Mouse (Mus musculus) CH12.LX (cell line): ENCODE results near the gene Igsf21.

Experiments used
- CHD2 ChIP-seq: IDR thresholded peaks from 2 replicates; pipeline ENCODE4 v1.6.1; 2011; ENCODE audit warnings: low read length, improper control_type of control experiment
- CTCF ChIP-seq, 2 experiments: IDR thresholded peaks in 1 of 2; conservative IDR thresholded peaks in 1 of 2; 2 replicates each; pipeline ENCODE4 v1.5.1; 2011 to 2012; ENCODE audit warnings: low read depth in 2 of 2, low read length in 2 of 2, improper control_type of control experiment in 1 of 2, inconsistent platforms in 1 of 2, mild to moderate bottlenecking in 1 of 2, moderate library complexity in 1 of 2
- EP300 ChIP-seq: IDR thresholded peaks from 2 replicates; pipeline ENCODE4 v1.6.1; 2011; ENCODE audit warnings: low read length, improper control_type of control experiment
- ETS1 ChIP-seq: conservative IDR thresholded peaks from 2 replicates; pipeline ENCODE4 v1.6.1; 2012; ENCODE audit warnings: low read depth, mild to moderate bottlenecking, inconsistent platforms, low read length, improper control_type of control experiment, moderate library complexity
- HCFC1 ChIP-seq: IDR thresholded peaks from 2 replicates; pipeline ENCODE4 v1.6.1; 2012; ENCODE audit warnings: low read depth, mild to moderate bottlenecking, inconsistent platforms, low read length, improper control_type of control experiment
- KAT2A ChIP-seq: IDR thresholded peaks from 2 replicates; pipeline ENCODE4 v1.6.1; 2012; ENCODE audit warnings: low read length, improper control_type of control experiment, inconsistent platforms; ENCODE audit not compliant: insufficient replicate concordance
- MAFK ChIP-seq: IDR thresholded peaks from 2 replicates; pipeline ENCODE4 v1.6.1; 2011; ENCODE audit warnings: low read length, improper control_type of control experiment; ENCODE audit not compliant: insufficient replicate concordance
- MAX ChIP-seq: IDR thresholded peaks from 2 replicates; pipeline ENCODE4 v1.6.1; 2011; ENCODE audit warnings: low read length, improper control_type of control experiment
- MYC ChIP-seq: IDR thresholded peaks from 2 replicates; pipeline ENCODE4 v1.6.1; 2011; ENCODE audit warnings: low read depth, mild to moderate bottlenecking, improper control_type of control experiment, low read length
- POLR2A ChIP-seq: IDR thresholded peaks from 2 replicates; pipeline ENCODE4 v1.6.1; 2011; ENCODE audit warnings: low read depth, mild to moderate bottlenecking, improper control_type of control experiment, low read length
- POLR2AphosphoS2 ChIP-seq: IDR thresholded peaks from 2 replicates; pipeline ENCODE4 v1.6.1; 2011; ENCODE audit warnings: low read depth, low read length, improper control_type of control experiment
- USF1 ChIP-seq: IDR thresholded peaks from 2 replicates; pipeline ENCODE4 v1.6.1; 2014; ENCODE audit warnings: low read depth, mild to moderate bottlenecking, inconsistent platforms, low read length, improper control_type of control experiment
- ZMIZ1 ChIP-seq: IDR thresholded peaks from 2 replicates; pipeline ENCODE4 v1.6.1; 2012; ENCODE audit warnings: low read depth, mild to moderate bottlenecking, inconsistent platforms, low read length, improper control_type of control experiment
- ZNF384 ChIP-seq: IDR thresholded peaks from 2 replicates; pipeline ENCODE4 v1.6.1; 2012; ENCODE audit warnings: low read depth, low read length, improper control_type of control experiment, inconsistent platforms

DNA sequence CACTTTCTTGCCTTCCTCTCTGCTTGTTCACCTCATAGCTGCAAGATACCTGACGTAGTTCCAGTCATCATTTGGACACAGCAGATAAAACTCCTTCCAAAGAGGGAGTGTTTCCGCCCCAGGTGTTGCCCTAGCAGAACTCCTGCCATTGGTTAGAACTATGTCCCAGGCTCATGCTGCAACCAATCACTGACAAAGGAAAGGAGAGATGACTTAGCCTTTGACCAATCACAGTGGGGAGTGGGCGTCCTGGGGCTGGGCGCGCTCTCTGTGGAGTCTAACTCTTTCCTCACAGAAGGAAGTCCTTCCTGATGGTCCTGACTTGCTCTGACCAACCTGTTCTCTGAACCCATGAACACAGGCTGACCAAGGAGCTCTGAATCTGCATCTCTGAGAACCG lies 44.4 kb downstream of the Igsf21 start:
- no peak for TF ChIP-seq HCFC1
- no peak for TF ChIP-seq CTCF (conservative IDR thresholded peaks at IDR 0.05 in 1 of 2, IDR thresholded peaks at IDR 0.05 in 1 of 2; ENCODE audit: low read depth in 2 of 2, low read length in 2 of 2)
- TF ChIP-seq ETS1: no peak
- no peak for TF ChIP-seq ZNF384
- TF ChIP-seq POLR2A: no peak
- TF ChIP-seq KAT2A: no peak
- TF ChIP-seq USF1: no peak
- no peak for TF ChIP-seq MYC
- TF ChIP-seq CHD2: no peak
- no peak for TF ChIP-seq EP300
- TF ChIP-seq MAFK: no peak
- no peak for TF ChIP-seq ZMIZ1
- no peak for TF ChIP-seq POLR2AphosphoS2
- no peak for TF ChIP-seq MAX
